Comparison of ENCODE assay signal across 8 mouse cellular contexts in the genomic region with DNA sequence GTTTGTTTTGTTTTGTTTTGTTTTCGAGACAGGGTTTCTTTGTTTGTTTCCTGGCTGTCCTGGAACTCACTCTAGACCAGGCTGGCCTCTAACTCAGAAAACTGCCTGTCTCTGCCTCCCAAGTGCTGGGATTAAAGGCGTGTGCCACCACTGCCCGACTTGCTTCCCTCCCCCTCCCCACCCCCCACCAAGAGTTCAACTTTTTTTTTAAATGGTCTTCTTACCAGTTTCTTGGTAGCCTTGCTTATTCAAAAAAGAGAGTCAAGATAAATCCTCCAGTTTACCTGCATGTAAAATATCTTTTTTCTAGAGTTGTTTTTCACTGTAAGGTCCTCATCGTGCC. TPM values are rescaled to one million over a fixed set of nuclear protein-coding genes. Genes with fewer than 3 reads are reported as not detected.
DNase-seq lines count a peak whose midpoint lies in the region; ATAC-seq and TF ChIP-seq lines count a peak whose summit lies in the region.

No protein-coding gene starts in this region.

- no peaks in the 10 kb centered on the region for H3K9me3 ChIP-seq in embryonic facial prominence, embryonic 11.5 days (replicated peaks; ENCODE audit: control insufficient read depth, low read length)
- H3K9me3 ChIP-seq in intestine, embryonic 15.5 days: no peaks in the 10 kb centered on the region
- 0 out of 2 replicates have a peak, but pooled peaks cover 4% of the 10 kb centered on the region for H3K9me3 ChIP-seq in neural tube, embryonic 13.5 days

- H3K4me3 ChIP-seq in liver, adult 2 months (ENCODE audit: insufficient read depth, low read depth, low read length): peak overlapping the region; percentile 96
- peak overlapping the region; percentile 86 for H3K4me3 ChIP-seq in embryonic facial prominence, embryonic 11.5 days (ENCODE audit: low read depth, low read length)
- H3K4me3 ChIP-seq in intestine, embryonic 15.5 days (replicated peaks): peak overlapping the region; percentile 94
- peak overlapping the region; percentile 83 for H3K4me3 ChIP-seq in neural tube, embryonic 13.5 days

- H3K27me3 ChIP-seq in liver, adult 2 months (ENCODE audit: control insufficient read depth, insufficient read depth, low read length): no peaks in the 10 kb centered on the region
- H3K27me3 ChIP-seq in embryonic facial prominence, embryonic 11.5 days (ENCODE audit: control insufficient read depth, insufficient read depth, low read length): no peaks in the 10 kb centered on the region
- no peaks in the 10 kb centered on the region for H3K27me3 ChIP-seq in intestine, embryonic 15.5 days (replicated peaks)
- 0 out of 2 replicates have a peak, but pooled peaks cover 3% of the 10 kb centered on the region for H3K27me3 ChIP-seq in neural tube, embryonic 13.5 days

- WGBS in liver, adult 2 months: 11% methylated on average over 4 of the region's 4 CpGs
- 14% methylated on average over 4 of the region's 4 CpGs for WGBS in embryonic facial prominence, embryonic 11.5 days
- 12% methylated on average over 4 of the region's 4 CpGs for whole genome bisulfite sequencing in intestine, embryonic 15.5 days
- 18% methylated on average over 4 of the region's 4 CpGs for WGBS in neural tube, embryonic 13.5 days

- DNase-seq in liver, adult 2 months (ENCODE audit: extremely low read depth, low read depth, low spot score): no peak
- DNase-seq in liver: no peak
- DNase-seq in embryonic facial prominence, embryonic 11.5 days (ENCODE audit: low spot score): no peak
- no peak for DNase-seq in layer of hippocampus, postnatal 14 days (ENCODE audit: low spot score in 2 of 2)
- no peak for DNase-seq in left cerebral cortex, adult 9 months (ENCODE audit: low spot score in 2 of 2)
- no peak for DNase-seq in ovary, postnatal 14 days (ENCODE audit: low spot score)

- peaks cover 25% of the 10 kb centered on the region for H3K36me3 ChIP-seq in liver, adult 2 months (ENCODE audit: control insufficient read depth, insufficient read depth, low read length)
- peaks cover 23% of the 10 kb centered on the region for H3K36me3 ChIP-seq in embryonic facial prominence, embryonic 11.5 days (replicated peaks; ENCODE audit: control insufficient read depth, insufficient read depth, low read depth, low read length)
- H3K36me3 ChIP-seq in intestine, embryonic 15.5 days: peaks cover 34% of the 10 kb centered on the region
- H3K36me3 ChIP-seq in neural tube, embryonic 13.5 days: peaks cover 36% of the 10 kb centered on the region

- 0 out of 2 replicates have a peak, but pooled peaks have one; percentile 49 for ATAC-seq in embryonic facial prominence, embryonic 11.5 days (replicated peaks; ENCODE audit: insufficient number of reproducible peaks, low FRiP score, low TSS enrichment, low read depth)
- ATAC-seq in intestine, embryonic 15.5 days: peak; percentile 80
- peak; percentile 80 for ATAC-seq in neural tube, embryonic 13.5 days (ENCODE audit: low read depth)

- TF ChIP-seq CTCF in liver, adult 2 months (IDR thresholded peaks at IDR 0.05; ENCODE audit: low read depth, low read length): no peak

- TF ChIP-seq POLR2A in liver, adult 2 months (IDR thresholded peaks at IDR 0.05; ENCODE audit: extremely low read depth, insufficient read depth, low read length): no peak

- H3K4me1 ChIP-seq in liver, adult 2 months (ENCODE audit: control insufficient read depth, insufficient read depth, low read length): peaks cover 6% of the 10 kb centered on the region
- peaks cover 5% of the 10 kb centered on the region; the same call in 1 of the 2 replicates for H3K4me1 ChIP-seq in embryonic facial prominence, embryonic 11.5 days (ENCODE audit: control insufficient read depth, insufficient read depth, low read length)
- H3K4me1 ChIP-seq in intestine, embryonic 15.5 days (replicated peaks): peaks cover 8% of the 10 kb centered on the region
- H3K4me1 ChIP-seq in neural tube, embryonic 13.5 days (replicated peaks): peaks cover 13% of the 10 kb centered on the region

- peak overlapping the region; percentile 29; the same call in 1 of the 2 replicates for H3K4me2 ChIP-seq in embryonic facial prominence, embryonic 11.5 days (ENCODE audit: low read depth, low read length)
- peak overlapping the region; percentile 69 for H3K4me2 ChIP-seq in intestine, embryonic 15.5 days (replicated peaks)
- H3K4me2 ChIP-seq in neural tube, embryonic 13.5 days: peak overlapping the region; percentile 95

- H3K9ac ChIP-seq in liver, adult 2 months (ENCODE audit: low read depth, low read length): peak overlapping the region; percentile 25; the same call in 1 of the 2 replicates
- no peak overlapping the region for H3K9ac ChIP-seq in embryonic facial prominence, embryonic 11.5 days (replicated peaks; ENCODE audit: low read length)
- peak overlapping the region; percentile 92; the same call in 1 of the 2 replicates for H3K9ac ChIP-seq in intestine, embryonic 15.5 days
- H3K9ac ChIP-seq in neural tube, embryonic 13.5 days: peak overlapping the region; percentile 41; the same call in 1 of the 2 replicates

- peaks cover 15% of the 10 kb centered on the region for H3K79me2 ChIP-seq in liver, adult 2 months (ENCODE audit: control insufficient read depth, insufficient read depth, low read length)

- peak overlapping the region; percentile 41 for H3K27ac ChIP-seq in liver, adult 2 months (replicated peaks; ENCODE audit: insufficient read depth, low read depth, low read length)
- H3K27ac ChIP-seq in embryonic facial prominence, embryonic 11.5 days (replicated peaks; ENCODE audit: low read depth, low read length): no peak overlapping the region
- H3K27ac ChIP-seq in intestine, embryonic 15.5 days: no peak overlapping the region
- no peak overlapping the region for H3K27ac ChIP-seq in neural tube, embryonic 13.5 days (replicated peaks)

RNA-seq across cellular contexts. Expression of a gene that starts 0.3 kb away (rescaled TPM):
- 19.2 and 21.1 TPM in 2 replicates for total RNA-seq in liver, adult 2 months (2014; rRNA removed)
- 25.3 and 27.7 TPM in 2 replicates for polyA plus RNA-seq in liver, adult 2 months (2012; rRNA removed)
- polyA plus RNA-seq in embryonic facial prominence, embryonic 11.5 days (2014; fragmentation: Nextera tagmentation; extraction: Ambion mirVana): 160 and 161 TPM in 2 replicates
- 100 and 101 TPM in 2 replicates for polyA plus RNA-seq in intestine, embryonic 15.5 days (2015; fragmentation: Nextera tagmentation; extraction: Ambion mirVana)
- polyA plus RNA-seq in neural tube, embryonic 13.5 days (2015; fragmentation: Nextera tagmentation; extraction: Ambion mirVana): 89.6 and 94.1 TPM in 2 replicates
- total RNA-seq in layer of hippocampus, postnatal 14 days (2021): 10 to 100 TPM; 37.1 to 44.4 TPM

RNA-seq across cellular contexts. Expression of a gene that starts 34.6 kb away (rescaled TPM):
- 2.9 and 5.6 TPM in 2 replicates for total RNA-seq in liver, adult 2 months (2014; rRNA removed)
- polyA plus RNA-seq in liver, adult 2 months (2012; rRNA removed): 3.9 and 6.7 TPM in 2 replicates
- 22.5 and 23.6 TPM in 2 replicates for polyA plus RNA-seq in embryonic facial prominence, embryonic 11.5 days (2014; fragmentation: Nextera tagmentation; extraction: Ambion mirVana)
- 6.3 and 6.9 TPM in 2 replicates for polyA plus RNA-seq in intestine, embryonic 15.5 days (2015; fragmentation: Nextera tagmentation; extraction: Ambion mirVana)
- 17.7 and 20.3 TPM in 2 replicates for polyA plus RNA-seq in neural tube, embryonic 13.5 days (2015; fragmentation: Nextera tagmentation; extraction: Ambion mirVana)
- total RNA-seq in layer of hippocampus, postnatal 14 days (2021): 10 to 100 TPM; 14.0 to 16.2 TPM

Comparison
In these comparisons a context has a peak if more than half of its experiments do, and no peak if none do; other contexts are left out.
1. H3K4me2 ChIP-seq: peak in every context shown above with its lines; median percentile 95 in neural tube, embryonic 13.5 days; 69 in intestine, embryonic 15.5 days; 29 in embryonic facial prominence, embryonic 11.5 days.